Mouse (Mus musculus): ENCODE results near the gene Gm13889. TPM values are rescaled to one million over a fixed set of nuclear protein-coding genes. Genes with fewer than 3 reads are reported as not detected.

Gm13889 gene
- total RNA-seq (2014; rRNA removed) (0.46 and 0.94 TPM in 2 replicates), polyA plus RNA-seq (2012; rRNA removed) (3.5 and 4.3 TPM in 2 replicates)

DNA sequence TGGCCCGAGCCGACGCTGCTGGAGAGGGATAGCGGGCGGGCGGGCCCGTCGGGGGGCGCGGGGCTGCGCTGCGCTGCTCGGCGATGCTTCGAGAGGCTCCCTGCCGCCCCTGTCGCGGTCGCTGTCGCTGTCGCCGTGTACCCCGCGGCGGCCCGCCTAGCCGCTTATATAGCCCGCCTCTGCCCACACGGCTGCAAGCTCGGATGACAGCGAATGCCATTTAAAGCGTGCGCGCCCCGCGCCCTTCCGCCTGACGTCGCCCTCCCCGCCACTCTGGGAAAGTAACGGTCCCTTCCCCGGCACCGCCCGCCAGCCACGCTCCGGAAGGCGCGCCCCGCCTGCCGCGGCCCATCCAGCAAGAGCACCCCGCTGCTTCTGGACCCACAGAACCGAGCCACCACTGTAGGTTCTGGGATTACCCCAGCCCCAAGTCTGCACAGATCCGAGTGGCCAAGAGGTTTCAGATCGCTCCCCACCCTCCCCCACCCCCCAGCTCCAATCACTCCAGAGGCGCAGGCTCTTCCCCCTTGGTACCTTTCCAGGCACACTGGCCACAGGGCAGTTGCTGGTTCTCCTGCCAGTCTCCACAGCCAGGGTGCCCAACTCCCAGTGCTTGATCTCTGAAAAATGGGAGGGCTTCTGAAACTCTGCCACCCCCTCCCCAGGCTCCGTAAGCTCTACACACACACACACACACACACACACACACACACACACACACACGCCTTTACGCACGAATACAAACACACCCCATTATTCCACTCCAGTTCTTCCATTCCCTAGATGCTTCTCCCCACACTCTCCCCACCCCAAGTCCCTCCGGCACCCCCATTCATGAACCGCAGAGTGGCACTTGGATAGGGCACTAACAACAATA, at the start of gene Gm13889:
Gene Gm13889, minus strand, starts transcription at position 294 of the 877 bp plus-strand sequence.
- H3K36me3 ChIP-seq (ENCODE audit: control insufficient read depth, insufficient read depth, low read length) = no peaks in the 10 kb centered on the region
- peak within 1 kb of the TSS; percentile 65 for H3K4me3 ChIP-seq (ENCODE audit: insufficient read depth, low read depth, low read length)
- H3K79me2 ChIP-seq (ENCODE audit: control insufficient read depth, insufficient read depth, low read length) = no peaks in the 10 kb centered on the region
- DNase-seq (ENCODE audit: extremely low read depth, low read depth, low spot score) = no peak
- no peaks in the 10 kb centered on the region; the same call in 1 of the 2 replicates for H3K4me1 ChIP-seq (ENCODE audit: control insufficient read depth, insufficient read depth, low read length)
- no peak for TF ChIP-seq CTCF (IDR thresholded peaks at IDR 0.05; ENCODE audit: low read depth, low read length)
- H3K27me3 ChIP-seq (ENCODE audit: control insufficient read depth, insufficient read depth, low read length) = peaks cover 6% of the 10 kb centered on the region; the same call in 1 of the 2 replicates
- 7% methylated on average over 61 of the region's 62 CpGs for whole genome bisulfite sequencing
- peak within 1 kb of the TSS; percentile 38; the same call in 1 of the 2 replicates for H3K27ac ChIP-seq (replicated peaks; ENCODE audit: insufficient read depth, low read depth, low read length)
- H3K9ac ChIP-seq (ENCODE audit: low read depth, low read length) = peak within 1 kb of the TSS; percentile 78

- Histone ChIP-seq H3K27me3 (ENCODE audit: control insufficient read depth, insufficient read depth, low read length) (no peaks in the 10 kb centered on the region), H3K27ac (replicated peaks; ENCODE audit: insufficient read depth, low read depth, low read length) (no peak overlapping the region), H3K4me1 (ENCODE audit: control insufficient read depth, insufficient read depth, low read length) (no peaks in the 10 kb centered on the region), H3K9ac (ENCODE audit: low read depth, low read length) (no peak overlapping the region), H3K79me2 (ENCODE audit: control insufficient read depth, insufficient read depth, low read length) (no peaks in the 10 kb centered on the region), H3K36me3 (ENCODE audit: control insufficient read depth, insufficient read depth, low read length) (peaks cover 63% of the 10 kb centered on the region), H3K4me3 (ENCODE audit: insufficient read depth, low read depth, low read length) (no peak overlapping the region)
- WGBS = 11% methylated on average over 2 of the region's 2 CpGs
- TF ChIP-seq POLR2A (IDR thresholded peaks at IDR 0.05; ENCODE audit: extremely low read depth, insufficient read depth, low read length) (no peak), CTCF (IDR thresholded peaks at IDR 0.05; ENCODE audit: low read depth, low read length) (peak; percentile 70; the same call in 1 of the 2 replicates)
- DNase-seq (ENCODE audit: extremely low read depth, low read depth, low spot score) = peak; percentile 44
Observed at GRCm38 (mm10) chr2:94002331-94002730, 45.3 kb upstream of the Gm13889 start.

DNA sequence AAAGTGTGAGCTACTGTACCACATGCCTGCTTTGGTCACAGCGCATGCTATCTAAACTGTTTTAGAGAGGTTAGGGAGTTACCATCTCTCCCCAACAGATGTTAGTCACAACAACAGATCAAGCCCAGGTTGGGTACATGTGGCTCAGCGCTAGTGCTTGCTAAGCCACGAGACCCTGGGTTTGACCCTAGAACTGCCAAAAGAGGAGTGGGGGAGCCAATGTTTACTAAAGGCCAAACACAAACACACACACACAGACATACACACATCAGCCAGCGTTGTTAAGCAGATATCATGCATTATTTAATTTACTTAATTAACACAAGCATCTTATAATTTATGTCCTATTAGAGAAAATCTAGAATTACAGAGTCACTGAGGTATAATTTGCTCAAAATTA, 44.9 kb upstream of the Gm13889 start:
- no peak overlapping the region for H3K9ac ChIP-seq (ENCODE audit: low read depth, low read length)
- H3K27ac ChIP-seq (replicated peaks; ENCODE audit: insufficient read depth, low read depth, low read length) = no peak overlapping the region; the same call in 1 of the 2 replicates
- DNase-seq (ENCODE audit: extremely low read depth, low read depth, low spot score) = no peak
- no peaks in the 10 kb centered on the region for H3K79me2 ChIP-seq (ENCODE audit: control insufficient read depth, insufficient read depth, low read length)
- no peaks in the 10 kb centered on the region for H3K4me1 ChIP-seq (ENCODE audit: control insufficient read depth, insufficient read depth, low read length)
- H3K36me3 ChIP-seq (ENCODE audit: control insufficient read depth, insufficient read depth, low read length) = peaks cover 63% of the 10 kb centered on the region
- H3K27me3 ChIP-seq (ENCODE audit: control insufficient read depth, insufficient read depth, low read length) = no peaks in the 10 kb centered on the region
- WGBS = 73% methylated on average over 4 of the region's 4 CpGs
- no peak overlapping the region for H3K4me3 ChIP-seq (ENCODE audit: insufficient read depth, low read depth, low read length)
- no peak for TF ChIP-seq CTCF (IDR thresholded peaks at IDR 0.05; ENCODE audit: low read depth, low read length)
- no peak for TF ChIP-seq POLR2A (IDR thresholded peaks at IDR 0.05; ENCODE audit: extremely low read depth, insufficient read depth, low read length)

GRCm38 (mm10) chr2:94001411-94001810, 44.4 kb upstream of the Gm13889 start:
- Histone ChIP-seq H3K4me3 (ENCODE audit: insufficient read depth, low read depth, low read length) (no peak overlapping the region), H3K79me2 (ENCODE audit: control insufficient read depth, insufficient read depth, low read length) (no peaks in the 10 kb centered on the region), H3K27me3 (ENCODE audit: control insufficient read depth, insufficient read depth, low read length) (no peaks in the 10 kb centered on the region), H3K4me1 (ENCODE audit: control insufficient read depth, insufficient read depth, low read length) (no peaks in the 10 kb centered on the region), H3K9ac (ENCODE audit: low read depth, low read length) (no peak overlapping the region), H3K27ac (replicated peaks; ENCODE audit: insufficient read depth, low read depth, low read length) (no peak overlapping the region), H3K36me3 (ENCODE audit: control insufficient read depth, insufficient read depth, low read length) (peaks cover 58% of the 10 kb centered on the region)
- WGBS = 87% methylated on average over 6 of the region's 6 CpGs
- no peak for TF ChIP-seq CTCF (IDR thresholded peaks at IDR 0.05; ENCODE audit: low read depth, low read length)
- no peak for TF ChIP-seq POLR2A (IDR thresholded peaks at IDR 0.05; ENCODE audit: extremely low read depth, insufficient read depth, low read length)
- DNase-seq (ENCODE audit: extremely low read depth, low read depth, low spot score) = no peak

DNA sequence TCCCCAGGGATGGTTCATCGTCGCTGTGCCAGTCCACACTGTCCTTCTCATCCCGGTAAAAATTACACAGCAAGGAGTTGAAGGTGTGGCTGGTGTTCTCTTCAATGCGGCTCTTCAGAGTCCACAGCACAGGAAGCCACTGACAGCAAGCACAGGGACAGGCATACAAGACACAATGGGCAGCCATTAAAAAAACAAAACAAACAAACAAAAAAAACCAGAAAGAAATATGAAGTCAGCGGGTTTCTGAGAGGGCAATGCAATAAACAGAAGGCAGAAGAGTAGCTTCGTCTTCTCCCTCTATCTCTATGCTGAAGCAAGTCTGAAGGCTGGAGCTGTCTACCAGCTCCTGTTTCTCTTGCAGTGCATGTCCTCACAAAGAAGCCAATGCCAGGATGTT, 39.3 kb upstream of the Gm13889 start, which contains the start of gene Gm27027:
Gene Gm27027, minus strand, starts transcription at position 101 of the 400 bp plus-strand sequence.
- no peaks in the 10 kb centered on the region for H3K27me3 ChIP-seq (ENCODE audit: control insufficient read depth, insufficient read depth, low read length)
- DNase-seq (ENCODE audit: extremely low read depth, low read depth, low spot score) = no peak

More for the DNA sequence above, 39.3 kb upstream of the Gm13889 start, which contains the start of gene Gm27027:
- Histone ChIP-seq H3K4me3 (ENCODE audit: insufficient read depth, low read depth, low read length) (no peak within 1 kb of the TSS), H3K79me2 (ENCODE audit: control insufficient read depth, insufficient read depth, low read length) (no peaks in the 10 kb centered on the region), H3K4me1 (ENCODE audit: control insufficient read depth, insufficient read depth, low read length) (no peaks in the 10 kb centered on the region; the same call in 1 of the 2 replicates), H3K9ac (ENCODE audit: low read depth, low read length) (no peak within 1 kb of the TSS), H3K27ac (replicated peaks; ENCODE audit: insufficient read depth, low read depth, low read length) (no peak within 1 kb of the TSS), H3K36me3 (ENCODE audit: control insufficient read depth, insufficient read depth, low read length) (peaks cover 66% of the 10 kb centered on the region)
- TF ChIP-seq POLR2A (IDR thresholded peaks at IDR 0.05; ENCODE audit: extremely low read depth, insufficient read depth, low read length) (no peak), CTCF (IDR thresholded peaks at IDR 0.05; ENCODE audit: low read depth, low read length) (no peak)
- 96% methylated on average over 6 of the region's 6 CpGs for WGBS
